Mouse (Mus musculus): ENCODE measurements around the gene Kctd17. TPM values are rescaled to one million over a fixed set of nuclear protein-coding genes. Genes with fewer than 3 reads are reported as not detected.

Kctd17 gene
- 21.2 and 22.0 TPM in 2 replicates for polyA plus RNA-seq (2014; fragmentation: Nextera tagmentation; extraction: Ambion mirVana)

DNA sequence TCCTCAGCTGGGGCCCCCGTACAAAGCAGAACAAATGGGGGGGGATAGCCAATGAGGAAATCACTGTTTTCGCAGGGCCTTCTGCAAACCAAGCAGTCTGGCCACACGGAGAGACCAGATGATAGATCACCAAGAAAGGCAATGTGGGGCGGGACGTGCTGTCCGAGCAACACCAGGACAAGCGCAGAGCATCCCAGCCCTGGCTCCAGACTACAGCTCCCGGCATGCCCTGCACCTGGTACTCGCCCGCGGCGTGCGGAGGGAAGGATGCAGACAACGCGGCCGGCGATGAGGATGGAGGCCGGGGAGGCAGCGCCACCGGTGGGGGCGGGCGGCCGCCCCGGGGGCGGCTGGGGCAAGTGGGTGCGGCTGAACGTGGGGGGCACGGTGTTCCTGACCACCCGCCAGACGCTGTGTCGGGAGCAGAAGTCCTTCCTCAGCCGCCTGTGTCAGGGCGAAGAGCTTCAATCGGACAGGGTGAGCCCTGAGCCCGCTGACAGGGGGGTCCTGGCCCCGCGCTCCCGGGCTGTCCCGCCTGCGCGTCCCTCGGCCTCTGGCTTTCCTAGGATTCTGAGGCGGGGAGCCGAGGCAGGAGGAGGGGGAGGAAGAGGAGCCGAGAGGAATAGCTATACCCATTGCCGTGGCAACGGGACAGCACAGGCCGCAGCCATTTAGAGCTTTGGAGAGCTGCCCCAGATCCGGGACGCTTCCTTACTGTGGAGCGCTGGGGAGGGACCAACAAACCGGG lies at the start of gene Kctd17:
TSS of gene Kctd17 (plus strand) at position 174 of the 748 bp plus-strand sequence.
- H3K36me3 ChIP-seq (ENCODE audit: control insufficient read depth, insufficient read depth, low read length), result peaks cover under 1% of the 10 kb centered on the region; the same call in 1 of the 2 replicates
- H3K4me1 ChIP-seq (ENCODE audit: control insufficient read depth in 2 of 2, insufficient read depth in 2 of 2, low read length in 2 of 2), result peaks cover 6 to 7% of the 10 kb centered on the region in 2 experiments
- peak within 1 kb of the TSS; percentile 66 for H3K4me3 ChIP-seq (ENCODE audit: control insufficient read depth in 1 of 2, insufficient read depth in 1 of 2, low read depth in 1 of 2, low read length in 2 of 2)
- peak; percentile 60; the same call in 1 of the 2 replicates for ATAC-seq (ENCODE audit: insufficient number of reproducible peaks, insufficient read depth, low FRiP score, low read depth)
- H3K27ac ChIP-seq (replicated peaks in 1 of 2; ENCODE audit: control insufficient read depth in 1 of 2, insufficient read depth in 1 of 2, low read depth in 2 of 2, low read length in 2 of 2), result peak within 1 kb of the TSS in 1 of 2 experiments; percentile 66; a peak in 2 of 4 replicates
- H3K4me2 ChIP-seq (ENCODE audit: low read length), result peak within 1 kb of the TSS; percentile 89
- no peaks in the 10 kb centered on the region for H3K9me3 ChIP-seq (ENCODE audit: control insufficient read depth, low read length)
- peaks cover 3% of the 10 kb centered on the region; the same call in 1 of the 2 replicates for H3K27me3 ChIP-seq (ENCODE audit: control insufficient read depth, insufficient read depth, low read length)
- H3K9ac ChIP-seq (ENCODE audit: low read length), result peak within 1 kb of the TSS; percentile 74
- WGBS, result under 1% methylated on average over 50 of the region's 52 CpGs

DNA sequence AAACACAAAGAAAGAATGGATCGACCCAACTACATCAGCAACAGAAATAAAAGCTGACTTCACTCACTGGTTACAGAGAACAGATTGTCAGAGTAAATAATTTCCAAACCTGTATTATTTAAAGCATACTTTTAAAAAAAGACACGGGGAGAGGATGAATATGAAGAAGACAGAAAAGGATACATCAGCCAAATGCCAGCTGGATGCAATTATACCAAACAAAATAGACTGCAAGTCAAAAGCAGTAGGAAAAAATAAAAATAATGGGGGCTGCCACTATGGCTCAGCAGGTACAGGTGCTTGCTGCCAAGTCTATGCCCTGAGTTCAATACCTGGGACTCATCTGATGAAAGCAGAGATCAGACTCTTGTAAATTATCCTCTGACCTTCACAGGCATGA lies 48.2 kb upstream of the Kctd17 start:
- Histone ChIP-seq H3K4me1 (ENCODE audit: control insufficient read depth in 2 of 2, insufficient read depth in 2 of 2, low read length in 2 of 2) (peaks cover 6 to 11% of the 10 kb centered on the region in 2 experiments; a peak in 2 of 4 replicates), H3K9me3 (ENCODE audit: control insufficient read depth, low read length) (no peaks in the 10 kb centered on the region), H3K4me2 (ENCODE audit: low read length) (no peak overlapping the region), H3K9ac (ENCODE audit: low read length) (no peak overlapping the region), H3K4me3 (ENCODE audit: control insufficient read depth in 1 of 2, insufficient read depth in 1 of 2, low read depth in 1 of 2, low read length in 2 of 2) (no peak overlapping the region), H3K27me3 (ENCODE audit: control insufficient read depth, insufficient read depth, low read length) (no peaks in the 10 kb centered on the region), H3K36me3 (ENCODE audit: control insufficient read depth, insufficient read depth, low read length) (no peaks in the 10 kb centered on the region), H3K27ac (replicated peaks in 1 of 2; ENCODE audit: control insufficient read depth in 1 of 2, insufficient read depth in 1 of 2, low read depth in 2 of 2, low read length in 2 of 2) (no peak overlapping the region)
- no peak for ATAC-seq (ENCODE audit: insufficient number of reproducible peaks, insufficient read depth, low FRiP score, low read depth)
- WGBS, result 69% methylated on average over 2 of the region's 2 CpGs

DNA sequence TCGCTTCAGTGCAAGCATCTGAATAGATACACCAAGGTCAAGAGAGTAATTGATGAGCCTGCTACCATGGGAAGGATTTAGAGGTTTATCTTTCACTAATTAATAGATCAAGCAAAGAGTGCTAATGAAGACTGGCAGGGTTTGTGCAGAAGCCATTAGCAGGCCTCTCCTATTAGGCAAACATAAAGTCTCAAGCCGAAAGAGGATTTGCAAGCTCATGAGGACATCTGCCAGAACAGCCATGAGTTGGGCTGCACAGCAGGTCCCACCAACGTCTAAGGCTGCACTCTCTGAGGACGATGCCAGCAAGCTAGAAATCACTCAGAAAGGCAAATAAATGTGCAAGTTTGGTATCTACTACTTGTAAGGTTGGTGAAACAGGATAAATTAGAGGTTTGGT lies 47.6 kb upstream of the Kctd17 start:
- H3K9me3 ChIP-seq (ENCODE audit: control insufficient read depth, low read length), result no peaks in the 10 kb centered on the region
- ATAC-seq (ENCODE audit: insufficient number of reproducible peaks, insufficient read depth, low FRiP score, low read depth), result no peak
- WGBS, result 68% methylated on average over 4 of the region's 4 CpGs
- peaks cover 6 to 11% of the 10 kb centered on the region in 2 experiments; a peak in 2 of 4 replicates for H3K4me1 ChIP-seq (ENCODE audit: control insufficient read depth in 2 of 2, insufficient read depth in 2 of 2, low read length in 2 of 2)
- no peak overlapping the region for H3K27ac ChIP-seq (replicated peaks in 1 of 2; ENCODE audit: control insufficient read depth in 1 of 2, insufficient read depth in 1 of 2, low read depth in 2 of 2, low read length in 2 of 2)
- no peak overlapping the region for H3K9ac ChIP-seq (ENCODE audit: low read length)
- no peak overlapping the region for H3K4me2 ChIP-seq (ENCODE audit: low read length)
- no peaks in the 10 kb centered on the region for H3K36me3 ChIP-seq (ENCODE audit: control insufficient read depth, insufficient read depth, low read length)
- no peak overlapping the region for H3K4me3 ChIP-seq (ENCODE audit: control insufficient read depth in 1 of 2, insufficient read depth in 1 of 2, low read depth in 1 of 2, low read length in 2 of 2)
- no peaks in the 10 kb centered on the region for H3K27me3 ChIP-seq (ENCODE audit: control insufficient read depth, insufficient read depth, low read length)

DNA sequence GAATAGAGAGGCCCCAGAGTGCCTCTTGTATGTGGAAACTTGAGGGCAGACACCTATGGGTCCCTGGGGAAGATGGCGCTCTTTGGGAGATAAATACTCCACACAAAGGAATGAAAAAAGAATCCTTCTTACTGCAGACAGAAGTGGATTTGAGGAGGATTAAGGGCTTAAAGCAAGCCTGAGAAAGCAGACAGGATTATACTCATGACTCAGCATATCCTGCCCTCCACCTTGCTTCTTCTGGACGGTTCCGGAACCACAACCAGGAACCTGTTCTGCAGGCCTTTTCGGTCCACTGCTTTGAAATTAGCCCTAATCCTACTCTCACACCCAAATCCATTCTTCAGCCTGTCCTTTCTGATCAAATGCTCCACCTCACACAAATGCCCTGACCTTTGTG lies 46.2 kb upstream of the Kctd17 start:
- no peak for ATAC-seq (ENCODE audit: insufficient number of reproducible peaks, insufficient read depth, low FRiP score, low read depth)
- Histone ChIP-seq H3K36me3 (ENCODE audit: control insufficient read depth, insufficient read depth, low read length) (no peaks in the 10 kb centered on the region), H3K4me3 (ENCODE audit: control insufficient read depth in 1 of 2, insufficient read depth in 1 of 2, low read depth in 1 of 2, low read length in 2 of 2) (no peak overlapping the region), H3K9me3 (ENCODE audit: control insufficient read depth, low read length) (no peaks in the 10 kb centered on the region), H3K27ac (replicated peaks in 1 of 2; ENCODE audit: control insufficient read depth in 1 of 2, insufficient read depth in 1 of 2, low read depth in 2 of 2, low read length in 2 of 2) (no peak overlapping the region), H3K9ac (ENCODE audit: low read length) (no peak overlapping the region), H3K4me1 (ENCODE audit: control insufficient read depth in 2 of 2, insufficient read depth in 2 of 2, low read length in 2 of 2) (peaks cover 6 to 11% of the 10 kb centered on the region in 2 experiments; a peak in 2 of 4 replicates), H3K27me3 (ENCODE audit: control insufficient read depth, insufficient read depth, low read length) (no peaks in the 10 kb centered on the region), H3K4me2 (ENCODE audit: low read length) (no peak overlapping the region)
- 93% methylated on average over 4 of the region's 4 CpGs for WGBS

DNA sequence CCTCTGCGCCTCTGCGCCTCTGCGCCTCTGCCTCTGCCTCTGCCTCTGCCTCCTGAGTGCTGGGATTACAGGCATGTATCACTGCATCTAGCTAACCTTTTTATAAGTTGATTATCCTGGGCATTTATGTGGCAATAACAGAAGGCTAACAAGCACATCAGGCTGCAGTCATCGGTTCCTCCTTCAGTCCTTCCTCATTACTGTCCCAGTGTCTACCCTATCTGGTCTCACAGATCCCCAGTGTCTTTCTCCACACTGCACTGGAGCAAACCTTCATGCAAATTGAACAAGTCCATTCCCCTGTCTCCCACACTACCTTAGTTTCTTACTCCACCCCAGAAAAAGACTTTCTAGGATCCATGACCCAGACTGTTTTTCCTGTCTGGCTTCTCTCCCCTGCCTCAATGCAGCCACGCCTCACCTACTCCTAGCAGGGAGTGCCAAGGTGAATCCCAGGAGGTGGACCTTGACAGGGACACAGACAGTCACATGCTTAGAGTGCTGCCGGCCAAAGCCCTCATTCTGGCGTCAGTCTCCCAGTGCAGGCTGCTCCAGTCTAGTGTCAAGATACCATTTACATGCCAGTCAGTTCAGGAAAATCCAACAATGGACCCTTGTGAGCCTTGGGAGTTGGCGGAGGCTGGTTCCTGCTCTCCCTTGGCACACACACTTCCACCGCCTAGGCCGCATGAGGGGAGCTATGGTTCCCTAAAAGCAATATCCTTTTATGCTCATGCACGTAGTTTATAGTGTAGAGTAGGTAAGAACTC lies 44.7 kb upstream of the Kctd17 start:
- Histone ChIP-seq H3K4me2 (ENCODE audit: low read length) (no peak overlapping the region), H3K27ac (replicated peaks in 1 of 2; ENCODE audit: control insufficient read depth in 1 of 2, insufficient read depth in 1 of 2, low read depth in 2 of 2, low read length in 2 of 2) (peak overlapping the region; percentile 39 to 53; a peak in 3 of 4 replicates), H3K4me1 (ENCODE audit: control insufficient read depth in 2 of 2, insufficient read depth in 2 of 2, low read length in 2 of 2) (peaks cover 6 to 11% of the 10 kb centered on the region in 2 experiments; a peak in 2 of 4 replicates), H3K36me3 (ENCODE audit: control insufficient read depth, insufficient read depth, low read length) (no peaks in the 10 kb centered on the region), H3K9ac (ENCODE audit: low read length) (no peak overlapping the region), H3K4me3 (ENCODE audit: control insufficient read depth in 1 of 2, insufficient read depth in 1 of 2, low read depth in 1 of 2, low read length in 2 of 2) (no peak overlapping the region), H3K9me3 (ENCODE audit: control insufficient read depth, low read length) (no peaks in the 10 kb centered on the region), H3K27me3 (ENCODE audit: control insufficient read depth, insufficient read depth, low read length) (no peaks in the 10 kb centered on the region)
- WGBS, result 76% methylated on average over 11 of the region's 11 CpGs
- ATAC-seq (ENCODE audit: insufficient number of reproducible peaks, insufficient read depth, low FRiP score, low read depth), result no peak

DNA sequence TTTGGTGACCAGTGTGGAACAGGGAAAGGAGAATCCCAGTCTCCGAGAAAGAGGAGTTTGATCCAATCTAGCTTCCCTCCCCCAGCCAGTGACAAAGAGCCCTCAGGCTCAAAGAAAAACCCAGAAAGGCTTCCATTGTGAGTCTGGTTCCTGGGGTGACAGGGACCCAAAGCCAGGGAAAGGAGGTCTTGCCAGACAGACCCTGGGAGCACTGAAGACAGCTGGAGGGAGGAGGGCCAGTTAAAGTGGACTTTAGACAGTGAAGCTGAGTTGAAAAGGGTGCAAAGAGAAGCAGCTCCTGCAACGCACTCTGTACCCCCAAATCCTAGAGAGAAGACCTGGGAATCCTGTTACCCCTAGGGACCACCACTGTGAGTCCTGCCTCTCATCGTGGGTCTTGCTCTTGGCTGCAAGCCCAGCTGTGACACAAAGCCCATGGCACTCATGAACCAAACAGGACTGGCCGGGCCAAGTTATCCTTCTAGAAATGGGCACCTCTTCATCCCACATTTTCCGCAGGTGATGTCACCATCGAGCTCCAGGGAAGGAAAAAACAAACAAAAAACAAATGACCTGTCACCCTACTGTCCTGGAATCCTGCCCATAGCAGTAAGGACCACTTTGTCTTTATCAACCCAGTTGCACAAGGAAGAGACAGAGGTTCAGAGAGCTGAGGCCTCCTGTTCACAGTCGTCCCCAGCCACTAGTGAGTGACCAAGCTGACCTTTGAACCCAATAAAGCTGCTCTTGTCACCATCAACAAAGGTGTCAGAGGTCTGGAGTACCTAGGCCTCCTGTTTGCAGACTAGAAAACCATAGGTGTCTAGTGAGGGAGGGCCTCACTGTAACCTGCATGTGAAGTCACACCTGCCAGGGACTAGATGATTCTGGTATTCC lies 43.9 kb upstream of the Kctd17 start:
- peak overlapping the region; percentile 39 to 53; a peak in 3 of 4 replicates for H3K27ac ChIP-seq (replicated peaks in 1 of 2; ENCODE audit: control insufficient read depth in 1 of 2, insufficient read depth in 1 of 2, low read depth in 2 of 2, low read length in 2 of 2)
- H3K36me3 ChIP-seq (ENCODE audit: control insufficient read depth, insufficient read depth, low read length), result no peaks in the 10 kb centered on the region
- H3K27me3 ChIP-seq (ENCODE audit: control insufficient read depth, insufficient read depth, low read length), result no peaks in the 10 kb centered on the region
- no peak for ATAC-seq (ENCODE audit: insufficient number of reproducible peaks, insufficient read depth, low FRiP score, low read depth)
- no peak overlapping the region for H3K4me3 ChIP-seq (ENCODE audit: control insufficient read depth in 1 of 2, insufficient read depth in 1 of 2, low read depth in 1 of 2, low read length in 2 of 2)
- H3K4me1 ChIP-seq (ENCODE audit: control insufficient read depth in 2 of 2, insufficient read depth in 2 of 2, low read length in 2 of 2), result peaks cover 6 to 11% of the 10 kb centered on the region in 2 experiments; a peak in 2 of 4 replicates
- H3K4me2 ChIP-seq (ENCODE audit: low read length), result no peak overlapping the region
- 51% methylated on average over 7 of the region's 7 CpGs for WGBS
- H3K9me3 ChIP-seq (ENCODE audit: control insufficient read depth, low read length), result no peaks in the 10 kb centered on the region
- H3K9ac ChIP-seq (ENCODE audit: low read length), result no peak overlapping the region

DNA sequence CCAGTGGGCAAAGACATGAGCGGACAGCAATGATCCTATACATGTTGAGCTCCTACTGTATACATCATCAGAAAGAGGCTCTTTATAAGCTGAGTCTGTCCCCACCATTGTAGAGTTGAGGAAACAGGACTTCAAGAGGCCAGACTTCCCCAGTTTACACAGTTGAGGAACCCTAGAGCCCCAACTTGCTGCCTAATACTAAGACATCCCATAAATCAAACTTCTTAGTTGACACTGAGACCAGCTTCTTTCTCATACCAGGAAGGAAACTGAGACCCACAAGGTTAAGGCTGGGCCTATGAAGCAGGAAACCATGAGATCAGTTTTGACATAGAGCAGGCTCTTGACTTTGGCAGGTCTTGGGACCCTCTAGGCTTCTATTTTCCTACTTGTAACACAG lies 42.8 kb upstream of the Kctd17 start:
- no peaks in the 10 kb centered on the region for H3K36me3 ChIP-seq (ENCODE audit: control insufficient read depth, insufficient read depth, low read length)
- no peaks in the 10 kb centered on the region for H3K27me3 ChIP-seq (ENCODE audit: control insufficient read depth, insufficient read depth, low read length)
- 86% methylated on average over 1 of the region's 1 CpGs for WGBS
- H3K9ac ChIP-seq (ENCODE audit: low read length), result no peak overlapping the region
- H3K9me3 ChIP-seq (ENCODE audit: control insufficient read depth, low read length), result no peaks in the 10 kb centered on the region
- H3K27ac ChIP-seq (replicated peaks in 1 of 2; ENCODE audit: control insufficient read depth in 1 of 2, insufficient read depth in 1 of 2, low read depth in 2 of 2, low read length in 2 of 2), result no peak overlapping the region
- H3K4me3 ChIP-seq (ENCODE audit: control insufficient read depth in 1 of 2, insufficient read depth in 1 of 2, low read depth in 1 of 2, low read length in 2 of 2), result no peak overlapping the region
- H3K4me1 ChIP-seq (ENCODE audit: control insufficient read depth in 2 of 2, insufficient read depth in 2 of 2, low read length in 2 of 2), result peaks cover 6 to 11% of the 10 kb centered on the region in 2 experiments; a peak in 2 of 4 replicates
- H3K4me2 ChIP-seq (ENCODE audit: low read length), result no peak overlapping the region
- ATAC-seq (ENCODE audit: insufficient number of reproducible peaks, insufficient read depth, low FRiP score, low read depth), result no peak

All from heart, embryonic 14.5 days (tissue).